Mouse (Mus musculus) cerebellum, adult 2 months (tissue): ENCODE measurements around the gene Sod1.

Source experiments
- CTCF ChIP-seq: fragments of 200-500 bp; IDR thresholded peaks from 2 replicates; pipeline ENCODE4 v1.5.1; 2011; ENCODE audit warnings: low read depth, mild to moderate bottlenecking, control low read depth, low read length, moderate library complexity, borderline replicate concordance; ENCODE audit not compliant: insufficient read depth
- POLR2A ChIP-seq: fragments of 200-500 bp; IDR thresholded peaks from 2 replicates; pipeline ENCODE4 v1.6.1; 2011; ENCODE audit warnings: low read length, control low read depth, borderline replicate concordance; ENCODE audit not compliant: insufficient read depth

- TF ChIP-seq CTCF (no peak), POLR2A (no peak)
Measured at GRCm38 (mm10) chr16:90241875-90242274, 21.3 kb downstream of the Sod1 start.
